Mouse (Mus musculus) liver, embryonic 13.5 days (tissue): ENCODE data around the gene Ampd1. TPM values are rescaled to one million over a fixed set of nuclear protein-coding genes. Genes with fewer than 3 reads are reported as not detected.

Experiments used
- ATAC-seq: fragments of 200-750 bp; cut with Nextera tagmentation; 2 replicates; pipeline ENCODE4 v1.8.0; 2017; ENCODE audit warnings: low read depth, mild to moderate bottlenecking, moderate number of reproducible peaks, moderate library complexity
- DNase-seq: peaks from one replicate; pipeline ENCODE4 v3.0.0; 2022
- H3K27ac ChIP-seq: fragments of 300-500 bp; sonication (generic); 2 replicates; pipeline ENCODE4 v1.5.1; 2015; ENCODE audit warnings: moderate library complexity, mild to moderate bottlenecking, inconsistent platforms
- H3K27me3 ChIP-seq: fragments of 300-500 bp; sonication (generic); 2 replicates; pipeline ENCODE4 v1.6.1; 2015; ENCODE audit warnings: mild to moderate bottlenecking, inconsistent platforms
- H3K36me3 ChIP-seq: fragments of 300-500 bp; sonication (generic); 2 replicates; pipeline ENCODE4 v1.6.1; 2015; ENCODE audit warnings: mild to moderate bottlenecking, inconsistent platforms
- H3K4me1 ChIP-seq: fragments of 300-500 bp; sonication (generic); replicated peaks from 2 replicates; pipeline ENCODE4 v1.6.1; 2015; ENCODE audit warnings: inconsistent platforms
- H3K4me2 ChIP-seq: fragments of 300-500 bp; sonication (generic); 2 replicates; pipeline ENCODE4 v1.6.1; 2015; ENCODE audit warnings: inconsistent platforms, mild to moderate bottlenecking, moderate library complexity
- H3K4me3 ChIP-seq: fragments of 300-500 bp; sonication (generic); replicated peaks from 2 replicates; pipeline ENCODE4 v1.5.1; 2015; ENCODE audit warnings: mild to moderate bottlenecking, inconsistent platforms
- H3K9ac ChIP-seq: fragments of 300-500 bp; sonication (generic); 2 replicates; pipeline ENCODE4 v1.6.1; 2015; ENCODE audit warnings: mild to moderate bottlenecking, inconsistent platforms
- H3K9me3 ChIP-seq: fragments of 300-500 bp; sonication (generic); replicated peaks from 2 replicates; pipeline ENCODE4 v1.6.1; 2016; ENCODE audit warnings: inconsistent platforms
- WGBS: fragments of 180-500 bp; shearing (Covaris S2); methylation state at CpG from one replicate; pipeline ENCODE4 v1.1.7; 2015; ENCODE audit not compliant: insufficient replicate concordance; 5-methylcytosine and 5-hydroxymethylcytosine counted together
- polyA plus RNA-seq: library from polyadenylated mRNA; unstranded; fragments of >200 nt; fragmentation: Nextera tagmentation; extraction: Ambion mirVana; gene quantifications from 2 replicates; pipeline ENCODE4 v1.2.1, GENCODE M21; 2015

Gene Ampd1
- polyA plus RNA-seq = 0.17 and 0.38 TPM in 2 replicates

DNA sequence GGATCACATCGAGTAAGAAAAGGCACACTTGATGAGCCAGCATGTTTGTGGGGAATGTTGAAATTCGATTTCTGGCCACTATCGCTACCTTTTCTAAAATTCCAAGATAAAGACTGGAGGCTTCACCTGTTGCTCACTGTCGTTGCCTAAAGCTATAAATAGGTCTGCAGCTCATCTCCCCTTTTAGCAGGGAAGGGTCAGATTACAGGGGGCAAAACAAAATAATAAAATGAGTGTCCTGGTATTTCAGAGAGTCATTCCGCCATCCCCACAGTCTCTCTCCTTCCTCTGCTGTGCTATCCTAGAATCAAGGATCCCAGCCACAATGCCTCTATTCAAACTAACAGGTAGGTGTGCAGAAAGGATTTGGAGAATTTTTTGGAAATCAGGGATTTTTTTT is at the start of gene Ampd1:
Ampd1 (plus strand) TSS at position 244 of the 400 bp plus-strand sequence.
- Histone ChIP-seq H3K27me3 (no peaks in the 10 kb centered on the region), H3K4me2 (no peak within 1 kb of the TSS), H3K27ac (no peak within 1 kb of the TSS), H3K9me3 (no peaks in the 10 kb centered on the region), H3K4me1 (no peaks in the 10 kb centered on the region), H3K36me3 (peaks cover 4% of the 10 kb centered on the region; the same call in 1 of the 2 replicates), H3K9ac (no peak within 1 kb of the TSS), H3K4me3 (no peak within 1 kb of the TSS)
- ATAC-seq (no peak), DNase-seq (no peak)
- WGBS = 62% methylated on average over 5 of the region's 5 CpGs

DNA sequence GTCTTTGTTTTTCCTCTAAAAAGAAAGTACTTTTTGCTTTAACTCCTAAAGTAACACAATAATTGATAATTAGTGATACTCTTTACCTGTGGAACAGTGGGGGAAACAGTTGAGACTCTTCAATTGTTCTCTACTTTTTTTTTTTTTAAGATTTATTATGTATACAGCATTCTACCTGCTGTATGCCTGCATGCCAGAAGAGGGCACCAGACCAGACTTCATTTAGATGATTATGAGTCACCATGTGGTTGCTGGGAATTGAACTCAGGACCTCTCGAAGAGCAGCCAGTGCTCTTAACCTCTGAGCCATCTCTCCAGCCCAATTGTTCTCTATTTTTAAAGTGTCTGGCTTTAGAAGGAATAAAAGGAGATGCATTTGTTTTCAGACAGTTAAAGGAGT is 47.6 kb upstream of the Ampd1 start:
- no peak overlapping the region for H3K4me3 ChIP-seq
- DNase-seq (peak; percentile 10), ATAC-seq (no peak)
- no peak overlapping the region for H3K9ac ChIP-seq
- H3K27ac ChIP-seq = no peak overlapping the region
- no peaks in the 10 kb centered on the region for H3K9me3 ChIP-seq
- H3K4me1 ChIP-seq = peaks cover 35% of the 10 kb centered on the region
- H3K27me3 ChIP-seq = no peaks in the 10 kb centered on the region
- H3K4me2 ChIP-seq = no peak overlapping the region
- 62% methylated on average over 1 of the region's 1 CpGs for WGBS
- H3K36me3 ChIP-seq = peaks cover 41% of the 10 kb centered on the region

DNA sequence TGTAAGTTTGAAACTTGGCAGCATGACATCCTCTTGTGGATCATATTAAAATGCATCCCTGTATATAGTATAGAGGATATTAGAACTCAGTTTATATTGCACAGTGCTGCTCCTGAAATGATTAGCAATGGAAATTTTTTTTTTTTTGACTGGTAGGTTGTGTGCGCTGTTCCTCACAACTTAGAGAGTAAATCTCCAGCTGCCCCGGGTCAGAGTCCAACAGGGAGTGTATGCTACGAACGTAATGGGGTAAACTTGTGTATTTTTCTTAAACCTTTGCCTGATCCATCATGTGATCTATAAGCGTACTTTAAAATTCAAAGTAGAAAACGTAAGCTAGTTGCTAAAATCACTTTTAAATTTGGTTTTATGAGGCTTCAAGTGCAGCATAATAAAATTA is 33.5 kb upstream of the Ampd1 start:
- Histone ChIP-seq H3K27ac (no peak overlapping the region), H3K9ac (no peak overlapping the region), H3K4me2 (no peak overlapping the region), H3K36me3 (peaks cover 70% of the 10 kb centered on the region), H3K4me1 (0 out of 2 replicates have a peak, but pooled peaks cover 4% of the 10 kb centered on the region), H3K9me3 (no peaks in the 10 kb centered on the region), H3K4me3 (no peak overlapping the region), H3K27me3 (no peaks in the 10 kb centered on the region)
- ATAC-seq (no peak), DNase-seq (no peak)
- 86% methylated on average over 6 of the region's 6 CpGs for WGBS

DNA sequence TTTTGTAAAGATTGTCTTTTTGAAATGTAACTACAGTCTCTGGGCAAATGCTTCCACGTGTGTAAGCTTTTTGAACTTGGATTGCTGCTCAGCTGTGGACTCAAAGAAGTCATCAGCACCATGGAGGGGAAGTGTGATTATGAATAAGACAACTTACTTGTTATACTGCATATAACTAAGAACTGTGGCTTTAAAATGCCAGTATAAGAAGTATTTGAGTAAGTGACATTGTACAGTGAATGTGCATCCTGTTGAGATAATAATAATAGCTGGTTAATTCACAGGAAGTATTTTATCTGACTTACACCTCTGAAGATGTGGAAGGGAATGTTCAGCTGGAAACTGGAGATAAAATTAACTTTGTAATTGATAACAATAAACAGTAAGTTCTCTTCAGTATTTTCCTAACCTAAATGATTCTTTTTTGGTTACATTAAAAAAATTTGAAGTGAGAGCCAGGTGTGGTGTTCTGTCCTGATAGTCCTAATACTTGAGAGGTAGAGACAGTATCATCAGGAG is 32.9 kb upstream of the Ampd1 start:
- no peak overlapping the region for H3K4me3 ChIP-seq
- WGBS = 77% methylated on average over 1 of the region's 1 CpGs
- no peak overlapping the region for H3K9ac ChIP-seq
- 0 out of 2 replicates have a peak, but pooled peaks cover 4% of the 10 kb centered on the region for H3K4me1 ChIP-seq
- DNase-seq (no peak), ATAC-seq (no peak)
- no peak overlapping the region for H3K4me2 ChIP-seq
- peaks cover 73% of the 10 kb centered on the region for H3K36me3 ChIP-seq
- H3K27ac ChIP-seq = no peak overlapping the region
- no peaks in the 10 kb centered on the region for H3K27me3 ChIP-seq
- no peaks in the 10 kb centered on the region for H3K9me3 ChIP-seq

DNA sequence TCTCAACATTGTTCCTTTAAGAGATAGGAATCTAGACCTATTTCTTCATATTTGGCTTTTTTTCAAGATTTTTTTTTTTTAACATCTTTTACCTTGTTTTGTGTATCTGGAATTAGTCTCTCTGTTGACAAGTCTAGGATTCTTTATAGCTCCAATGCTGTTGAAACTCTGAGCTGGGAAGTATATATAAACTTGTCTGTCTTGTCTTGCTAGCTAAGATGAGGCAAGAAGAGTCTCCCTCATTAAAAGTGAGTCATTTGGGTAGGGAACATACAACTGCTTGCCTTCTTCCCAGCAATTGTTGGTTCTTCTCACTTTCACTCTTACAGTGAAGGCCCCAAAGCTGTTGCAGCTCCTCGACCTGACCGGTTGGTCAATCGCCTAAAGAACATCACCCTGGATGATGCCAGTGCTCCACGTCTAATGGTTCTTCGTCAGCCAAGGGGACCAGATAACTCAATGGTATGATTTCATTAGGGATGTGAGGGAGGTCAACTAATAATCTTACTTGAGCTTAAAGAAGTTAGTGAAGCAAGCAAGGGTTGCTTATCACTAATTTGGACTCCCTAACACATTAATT is 17.7 kb upstream of the Ampd1 start:
- Histone ChIP-seq H3K36me3 (peaks cover 65% of the 10 kb centered on the region), H3K4me3 (no peak overlapping the region), H3K9ac (no peak overlapping the region), H3K4me1 (peaks cover 12% of the 10 kb centered on the region), H3K27ac (no peak overlapping the region), H3K27me3 (no peaks in the 10 kb centered on the region), H3K9me3 (no peaks in the 10 kb centered on the region), H3K4me2 (no peak overlapping the region)
- ATAC-seq = no peak
- WGBS = 81% methylated on average over 5 of the region's 5 CpGs
- DNase-seq = no peak

DNA sequence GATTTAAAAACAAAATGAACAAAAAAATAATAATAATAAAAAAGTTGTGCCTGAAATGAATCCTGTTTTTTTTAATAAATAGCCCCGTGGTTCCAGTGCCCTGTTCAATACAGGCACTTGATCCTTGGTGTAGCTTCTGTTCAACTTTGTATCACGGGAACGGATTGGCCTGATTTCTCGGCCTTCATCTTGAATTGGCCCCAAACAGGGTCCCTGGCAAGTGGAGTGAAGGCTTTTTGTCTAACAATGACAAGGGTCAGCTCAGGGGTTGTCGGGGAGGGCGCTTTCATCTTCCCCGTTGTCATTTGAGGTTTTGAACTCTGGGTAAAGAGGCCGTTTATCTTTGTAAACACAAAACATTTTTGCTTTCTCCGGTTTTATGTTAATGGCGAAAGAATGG is 16.1 kb upstream of the Ampd1 start:
- ATAC-seq = peak; percentile 39
- no peaks in the 10 kb centered on the region for H3K9me3 ChIP-seq
- H3K4me3 ChIP-seq = peak overlapping the region; percentile 92
- H3K4me1 ChIP-seq = peaks cover 12% of the 10 kb centered on the region
- no peaks in the 10 kb centered on the region for H3K27me3 ChIP-seq
- H3K9ac ChIP-seq = peak overlapping the region; percentile 55
- H3K4me2 ChIP-seq = peak overlapping the region; percentile 83
- 5% methylated on average over 10 of the region's 10 CpGs for WGBS
- H3K36me3 ChIP-seq = peaks cover 66% of the 10 kb centered on the region
- DNase-seq = no peak
- peak overlapping the region; percentile 62 for H3K27ac ChIP-seq

DNA sequence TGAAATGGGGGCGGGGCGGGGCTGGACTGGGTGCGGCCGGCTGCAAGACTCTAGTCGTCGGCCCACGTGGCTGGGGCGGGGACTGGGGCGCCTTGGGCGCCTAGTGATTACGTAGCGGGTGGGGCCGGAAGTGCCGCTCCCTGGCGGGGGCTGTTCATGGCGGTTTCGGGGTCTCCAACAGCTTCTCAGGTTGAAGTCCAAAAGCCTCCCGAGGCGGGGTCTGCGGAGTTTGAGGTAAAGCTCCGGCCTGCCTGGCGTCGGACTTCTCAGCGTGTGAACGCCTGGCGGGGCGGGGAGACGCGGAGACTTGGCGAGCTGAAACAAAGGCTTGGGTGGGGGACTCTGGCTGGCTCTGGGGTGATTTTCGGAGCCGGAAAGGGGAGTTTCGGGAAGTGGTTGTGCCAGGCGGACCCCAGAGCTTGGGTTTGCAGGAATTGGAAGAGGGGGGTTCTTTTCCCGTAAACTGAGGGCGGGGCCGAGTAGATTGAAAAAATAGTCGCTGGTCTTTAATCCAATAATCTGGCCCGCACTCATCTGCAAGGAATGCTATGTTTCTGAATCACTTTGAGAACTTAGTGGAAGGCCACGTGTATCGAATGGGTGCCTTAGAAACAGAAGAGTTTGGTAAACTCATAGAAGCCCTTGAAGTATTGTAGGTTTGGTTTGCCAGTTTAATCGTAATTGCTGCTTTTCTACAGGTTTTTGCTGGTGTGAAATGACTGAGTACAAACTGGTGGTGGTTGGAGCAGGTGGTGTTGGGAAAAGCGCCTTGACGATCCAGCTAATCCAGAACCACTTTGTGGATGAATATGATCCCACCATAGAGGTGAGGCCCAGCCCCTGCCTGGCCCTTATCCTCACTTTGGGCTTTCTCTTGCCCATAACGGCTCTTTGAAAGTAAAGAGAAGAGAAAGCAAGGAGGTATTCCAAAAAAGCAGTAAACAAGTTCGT is 15.3 kb upstream of the Ampd1 start, which contains the start of gene Nras:
Nras (plus strand) TSS at position 79 of the 951 bp plus-strand sequence.
- Histone ChIP-seq H3K27me3 (no peaks in the 10 kb centered on the region), H3K36me3 (peaks cover 68% of the 10 kb centered on the region), H3K4me1 (peaks cover 12% of the 10 kb centered on the region), H3K9me3 (no peaks in the 10 kb centered on the region), H3K4me2 (peak within 1 kb of the TSS; percentile 83), H3K27ac (peak within 1 kb of the TSS; percentile 86), H3K4me3 (peak within 1 kb of the TSS; percentile 92), H3K9ac (peak within 1 kb of the TSS; percentile 87)
- DNase-seq (peak; percentile 87), ATAC-seq (peak; percentile 96)
- 2% methylated on average over 46 of the region's 46 CpGs for WGBS

DNA sequence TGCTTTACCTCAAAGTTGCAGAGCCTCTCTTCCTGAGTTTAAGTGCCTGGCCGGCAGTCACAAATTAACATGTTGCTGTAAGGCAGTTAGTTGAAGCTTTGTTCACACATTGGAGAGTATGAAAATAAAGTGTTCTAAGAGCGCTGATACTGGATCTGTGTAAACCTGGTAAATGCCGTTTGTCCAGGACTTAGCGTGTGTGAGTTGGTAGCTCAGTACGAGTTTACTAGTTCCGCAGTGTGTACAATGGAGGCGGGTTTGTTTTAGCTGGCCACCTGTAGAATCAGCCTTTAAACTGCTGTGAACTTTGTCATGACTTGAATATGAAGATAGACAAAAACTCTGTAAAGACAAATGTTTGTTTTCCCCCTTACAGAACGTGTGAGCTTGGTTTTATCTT is 6.9 kb upstream of the Ampd1 start:
- H3K27ac ChIP-seq = no peak overlapping the region
- H3K4me2 ChIP-seq = no peak overlapping the region
- H3K9me3 ChIP-seq = no peaks in the 10 kb centered on the region
- no peak for ATAC-seq
- WGBS = 85% methylated on average over 8 of the region's 8 CpGs
- DNase-seq = no peak
- H3K4me3 ChIP-seq = no peak overlapping the region
- no peaks in the 10 kb centered on the region for H3K4me1 ChIP-seq
- H3K36me3 ChIP-seq = peaks cover 68% of the 10 kb centered on the region
- no peaks in the 10 kb centered on the region for H3K27me3 ChIP-seq
- H3K9ac ChIP-seq = no peak overlapping the region

DNA sequence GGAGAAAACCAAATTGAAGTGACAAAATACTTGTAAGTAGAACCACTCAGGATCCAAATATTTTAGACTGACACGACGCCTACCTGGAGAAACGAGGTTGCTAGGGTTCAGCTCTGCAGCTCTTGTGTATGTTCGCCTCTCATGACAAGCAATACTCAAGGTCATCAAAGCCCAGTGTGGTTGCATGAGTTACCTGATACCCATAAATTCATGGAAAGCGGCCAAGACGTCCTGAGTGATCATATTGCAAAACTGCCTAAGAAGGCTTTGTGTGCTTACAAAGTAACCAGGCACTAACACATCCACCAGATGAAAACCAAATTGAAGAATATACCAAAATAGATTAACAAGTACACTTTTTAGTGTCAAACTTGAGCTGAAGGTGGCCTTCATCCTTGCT is 4.8 kb upstream of the Ampd1 start:
- no peaks in the 10 kb centered on the region for H3K9me3 ChIP-seq
- no peak overlapping the region for H3K9ac ChIP-seq
- no peak overlapping the region for H3K4me3 ChIP-seq
- H3K27ac ChIP-seq = no peak overlapping the region
- no peaks in the 10 kb centered on the region for H3K27me3 ChIP-seq
- H3K36me3 ChIP-seq = peaks cover 47% of the 10 kb centered on the region
- H3K4me1 ChIP-seq = no peaks in the 10 kb centered on the region
- WGBS = 81% methylated on average over 6 of the region's 6 CpGs
- DNase-seq (no peak), ATAC-seq (no peak)
- no peak overlapping the region for H3K4me2 ChIP-seq

DNA sequence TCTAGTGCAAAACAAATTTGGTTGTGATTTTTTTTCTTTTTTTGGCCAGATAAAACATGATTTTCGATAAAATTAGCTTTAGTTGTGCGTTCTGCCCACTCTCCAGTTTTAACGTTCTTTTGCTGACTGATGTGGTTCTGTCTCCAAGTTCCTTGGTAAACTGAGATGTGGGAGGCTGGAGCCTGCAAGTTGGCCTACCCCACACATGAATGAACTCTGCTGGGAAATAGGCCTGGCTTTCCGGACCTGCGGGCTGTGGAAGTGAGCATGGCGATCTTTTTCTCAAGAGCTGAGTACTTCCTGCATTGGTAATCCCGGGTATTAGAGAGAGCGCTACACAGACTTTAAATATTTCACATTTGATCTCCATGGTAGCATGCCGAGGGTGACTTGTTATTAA is 2.1 kb downstream of the Ampd1 start:
- ATAC-seq (no peak), DNase-seq (no peak)
- no peak overlapping the region for H3K9ac ChIP-seq
- H3K4me3 ChIP-seq = no peak overlapping the region
- no peaks in the 10 kb centered on the region for H3K27me3 ChIP-seq
- no peaks in the 10 kb centered on the region for H3K36me3 ChIP-seq
- H3K4me2 ChIP-seq = no peak overlapping the region
- 77% methylated on average over 9 of the region's 9 CpGs for WGBS
- no peak overlapping the region for H3K27ac ChIP-seq
- no peaks in the 10 kb centered on the region for H3K9me3 ChIP-seq
- no peaks in the 10 kb centered on the region for H3K4me1 ChIP-seq

DNA sequence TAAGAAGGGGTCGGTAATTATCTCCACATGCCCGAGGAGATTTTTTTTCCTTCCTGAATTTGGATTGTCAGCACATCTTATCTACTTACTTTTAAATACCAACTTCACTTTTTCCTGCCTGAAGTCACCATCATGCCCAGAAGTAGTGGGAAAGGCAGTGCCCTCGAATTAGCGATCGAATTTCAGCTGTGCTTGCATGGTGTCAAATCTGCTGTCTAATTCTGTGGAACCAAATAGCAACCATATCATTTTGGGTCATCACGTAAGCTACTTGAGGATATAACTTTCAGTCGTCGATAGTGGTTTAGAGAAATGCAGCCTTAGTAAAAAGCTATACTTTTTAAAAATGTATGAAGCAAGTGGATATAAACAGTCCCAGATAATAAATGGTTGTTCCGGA is 2.7 kb downstream of the Ampd1 start:
- Histone ChIP-seq H3K4me3 (no peak overlapping the region), H3K27ac (no peak overlapping the region), H3K36me3 (no peaks in the 10 kb centered on the region), H3K9ac (no peak overlapping the region), H3K4me2 (no peak overlapping the region), H3K4me1 (no peaks in the 10 kb centered on the region), H3K27me3 (no peaks in the 10 kb centered on the region), H3K9me3 (no peaks in the 10 kb centered on the region)
- DNase-seq (no peak), ATAC-seq (no peak)
- WGBS = 70% methylated on average over 9 of the region's 9 CpGs
